Mouse (Mus musculus) gonadal fat pad, adult 2 months (tissue): ENCODE measurements around the gene Tmc5. TPM values are rescaled to one million over a fixed set of nuclear protein-coding genes. Genes with fewer than 3 reads are reported as not detected.

Experiments used
- DNase-seq: peaks from one replicate; pipeline ENCODE4 v3.0.0-alpha.2; 2012; ENCODE audit warnings: low read depth
- polyA plus RNA-seq: library from polyadenylated mRNA; depleted of rRNA; stranded (reverse); fragments of >200 nt; gene quantifications from 2 replicates; pipeline ENCODE4 v1.2.3, GENCODE M21; 2012

Gene Tmc5
- polyA plus RNA-seq, 1 experiment = 21.6 TPM

DNA sequence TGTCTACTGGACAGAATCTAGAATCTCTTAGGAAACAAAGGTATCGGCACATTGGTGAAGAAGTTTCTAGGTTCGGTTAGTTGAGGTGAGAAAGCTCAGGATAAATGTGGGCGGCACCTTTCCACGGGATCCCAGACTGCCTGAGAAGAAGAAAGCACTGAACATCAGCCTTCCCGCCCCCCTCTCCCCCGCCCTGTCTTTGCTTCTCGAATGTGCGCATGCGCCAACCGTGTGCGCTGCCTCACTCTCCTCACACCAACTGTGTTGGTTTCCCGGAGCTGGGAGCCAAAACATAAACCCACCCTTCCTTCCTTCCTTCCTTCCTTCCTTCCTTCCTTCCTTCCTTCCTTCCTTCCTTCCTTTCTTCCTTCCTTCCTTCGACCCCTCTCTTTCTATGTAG, 13.6 kb downstream of the Tmc5 start:
- no peak for DNase-seq

DNA sequence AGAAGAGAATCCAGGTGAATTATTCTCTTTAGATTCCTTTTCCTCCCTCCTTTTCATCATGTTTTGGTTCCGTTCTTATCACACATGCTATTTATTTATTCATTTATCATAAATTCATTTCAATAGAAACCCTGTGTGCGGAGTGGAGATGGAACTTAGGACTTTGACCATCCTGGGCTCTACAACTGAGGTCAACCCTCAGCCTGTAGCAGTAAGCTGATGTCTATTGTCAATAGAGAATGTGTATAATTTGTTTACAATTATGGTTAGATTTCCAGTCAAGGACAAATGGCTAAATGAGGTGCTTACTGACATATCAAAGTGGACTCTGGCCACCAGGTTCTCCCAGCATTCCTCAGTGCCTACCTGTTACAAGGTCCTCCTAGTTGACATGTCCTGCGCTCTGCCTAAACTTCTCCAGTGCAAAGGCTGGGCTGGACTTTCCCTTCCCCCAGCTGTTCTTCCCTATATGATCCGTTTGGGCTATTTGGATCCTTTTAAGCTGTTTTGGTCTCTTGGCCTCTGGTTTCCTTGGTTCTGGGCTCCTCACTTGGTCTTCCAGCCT, 14.2 kb downstream of the Tmc5 start:
- no peak for DNase-seq

DNA sequence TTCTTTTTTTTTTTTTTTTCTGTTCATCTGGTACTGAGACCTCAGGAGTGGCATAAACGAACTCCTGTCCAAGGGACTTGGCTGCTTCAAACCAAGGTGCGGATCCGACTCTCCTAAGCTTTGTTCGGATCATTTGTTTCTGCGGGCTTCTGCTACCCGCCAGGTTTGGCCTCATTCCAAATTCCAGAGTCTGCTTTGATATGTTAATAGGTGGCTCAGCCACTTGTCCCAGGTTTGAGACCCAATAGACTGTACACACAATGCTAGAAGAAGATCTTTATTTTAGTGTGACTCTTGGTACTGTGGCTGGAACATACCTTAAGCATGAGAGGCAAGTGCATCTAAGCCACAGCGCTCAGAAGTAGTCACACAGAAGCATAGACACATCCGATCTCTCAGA, 14.8 kb downstream of the Tmc5 start:
- no peak for DNase-seq

DNA sequence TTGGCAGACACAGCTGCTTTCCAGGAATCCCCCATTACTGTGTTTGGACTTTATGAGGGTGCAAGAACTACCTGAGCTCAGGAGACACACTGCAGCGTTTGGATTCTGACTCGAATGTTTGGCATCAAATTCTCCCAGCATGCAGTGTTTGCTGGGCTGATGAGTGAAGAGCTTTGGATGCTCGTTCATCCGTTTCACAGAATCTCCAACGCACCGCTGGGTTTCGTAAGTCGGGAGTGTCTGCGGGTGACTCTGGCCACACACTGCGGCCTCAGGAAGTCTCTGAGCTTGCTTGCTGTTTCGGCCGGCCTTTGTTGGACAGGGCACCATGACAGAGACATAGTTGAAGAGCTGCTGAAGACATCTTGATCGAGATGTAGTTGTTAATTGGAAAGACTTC, 17.0 kb downstream of the Tmc5 start:
- no peak for DNase-seq

DNA sequence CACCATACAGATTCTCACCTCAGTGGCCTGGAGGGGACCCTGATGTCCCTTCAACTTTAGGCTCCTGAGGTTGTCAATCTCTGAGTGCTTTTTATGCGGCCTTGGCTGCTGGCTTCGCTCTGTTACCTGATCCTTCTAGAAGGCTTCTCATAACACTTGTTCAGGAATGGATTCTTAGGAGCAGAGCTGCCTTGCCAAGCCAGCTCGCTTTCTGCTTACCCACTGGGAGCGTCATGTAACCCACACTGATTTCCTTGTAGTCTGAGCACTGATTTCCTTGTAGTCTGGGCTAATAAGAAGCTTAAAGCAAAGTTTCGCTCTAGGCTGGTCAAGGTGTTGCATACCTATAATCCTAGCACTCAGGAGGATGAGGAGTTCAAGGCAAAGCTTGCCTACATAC, 21.0 kb downstream of the Tmc5 start:
- no peak for DNase-seq

DNA sequence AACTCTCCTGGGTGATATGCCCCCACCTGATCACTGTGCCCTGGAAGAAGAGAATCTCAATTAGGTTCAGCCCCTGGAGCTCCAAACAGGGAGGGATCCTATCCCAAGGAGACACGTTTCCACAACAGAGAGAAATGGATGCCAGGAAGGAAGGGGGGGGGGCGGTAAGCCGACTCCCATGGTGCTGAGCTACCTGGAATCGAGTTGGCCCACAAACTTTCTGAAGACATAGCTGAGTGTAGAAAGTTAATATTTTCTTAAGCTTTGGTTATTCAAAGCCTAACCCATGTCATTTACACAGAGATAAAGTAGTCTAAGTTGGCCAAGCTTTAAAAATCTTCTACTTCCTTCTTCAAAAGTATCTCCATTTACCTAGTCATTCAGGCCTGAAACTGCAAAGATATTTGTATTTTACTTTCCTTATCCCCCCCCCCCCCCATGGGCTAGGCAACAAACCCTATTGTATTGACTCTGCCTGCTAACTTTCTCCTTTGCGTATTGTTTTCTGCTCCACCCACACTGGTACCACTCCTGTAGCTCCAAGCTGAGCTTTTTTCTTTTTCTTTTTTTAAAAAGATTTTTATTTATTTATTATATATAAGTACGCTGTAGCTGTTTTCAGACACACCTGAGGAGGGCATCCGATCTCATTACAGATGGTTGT, 23.3 kb downstream of the Tmc5 start:
- DNase-seq = no peak

DNA sequence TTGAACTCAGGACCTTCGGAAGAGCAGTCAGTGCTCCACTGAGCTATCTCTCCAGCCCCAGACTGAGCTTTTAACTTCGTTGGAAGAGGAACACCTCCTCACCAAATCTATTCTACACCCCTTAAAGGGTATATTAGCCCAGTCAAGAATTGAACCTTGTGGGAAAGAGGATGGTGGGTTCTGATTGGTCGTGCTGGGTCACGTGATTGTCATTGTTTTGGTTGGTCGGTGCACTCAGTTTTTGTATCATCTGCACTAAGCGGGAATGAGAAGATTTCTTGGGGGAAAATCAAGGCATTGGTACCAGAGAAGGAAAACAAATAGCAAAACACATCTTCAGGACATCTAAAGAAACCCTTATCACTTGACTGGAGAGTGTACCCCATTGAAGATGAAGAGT, 24.0 kb downstream of the Tmc5 start:
- no peak for DNase-seq

DNA sequence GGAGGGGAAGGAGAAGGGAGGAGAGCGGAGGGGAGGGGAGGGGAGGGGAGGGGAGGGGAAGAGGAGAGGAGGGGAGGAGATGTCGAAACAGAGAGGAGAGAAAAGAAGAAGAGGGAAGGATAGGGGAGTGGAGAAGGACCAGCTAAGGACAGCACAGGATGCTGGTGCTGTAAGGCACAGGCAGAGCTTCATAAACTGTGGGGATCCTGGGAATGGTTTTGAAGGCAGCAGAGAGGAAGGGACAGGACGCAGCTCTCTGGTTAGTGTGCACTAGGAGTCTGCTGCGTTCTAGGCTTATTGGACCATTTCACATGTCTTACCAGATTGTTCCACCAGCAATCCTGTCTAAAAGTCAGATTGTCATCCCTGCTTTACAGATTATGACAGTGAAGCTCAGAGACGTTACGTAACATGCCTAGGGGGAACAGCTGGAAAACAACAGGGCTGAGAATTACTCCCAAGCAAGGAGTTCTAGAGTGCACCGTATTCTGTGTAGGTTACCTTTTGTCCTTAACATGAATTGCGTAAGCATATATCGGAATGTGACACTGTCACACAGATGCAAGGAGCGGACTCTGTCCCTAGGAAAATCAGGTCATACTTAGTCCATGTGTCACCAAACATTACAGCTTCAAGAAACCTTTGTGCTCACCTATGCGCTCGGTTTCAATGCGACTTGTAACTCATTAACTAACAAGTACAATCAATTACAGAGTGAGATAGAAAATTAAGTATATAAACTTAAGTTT, 30.6 kb downstream of the Tmc5 start:
- DNase-seq = no peak

DNA sequence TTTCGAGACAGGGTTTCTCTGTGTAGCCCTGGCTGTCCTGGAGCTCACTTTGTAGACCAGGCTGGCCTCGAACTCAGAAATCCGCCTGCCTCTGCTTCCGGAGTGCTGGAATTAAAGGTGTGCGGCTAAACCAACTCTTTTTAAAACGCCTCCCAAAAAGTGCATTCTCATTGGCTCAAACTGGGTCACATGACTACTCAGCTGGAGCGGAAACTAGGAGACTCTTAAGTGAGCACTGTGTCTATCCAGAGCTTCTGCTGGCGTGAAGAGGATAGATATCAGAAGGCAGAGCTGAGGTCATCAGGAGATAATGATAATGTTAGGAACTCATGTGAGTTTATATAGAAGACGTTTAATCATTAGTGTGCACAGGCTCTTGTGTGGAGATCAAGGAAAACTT, 36.0 kb downstream of the Tmc5 start:
- DNase-seq = no peak

DNA sequence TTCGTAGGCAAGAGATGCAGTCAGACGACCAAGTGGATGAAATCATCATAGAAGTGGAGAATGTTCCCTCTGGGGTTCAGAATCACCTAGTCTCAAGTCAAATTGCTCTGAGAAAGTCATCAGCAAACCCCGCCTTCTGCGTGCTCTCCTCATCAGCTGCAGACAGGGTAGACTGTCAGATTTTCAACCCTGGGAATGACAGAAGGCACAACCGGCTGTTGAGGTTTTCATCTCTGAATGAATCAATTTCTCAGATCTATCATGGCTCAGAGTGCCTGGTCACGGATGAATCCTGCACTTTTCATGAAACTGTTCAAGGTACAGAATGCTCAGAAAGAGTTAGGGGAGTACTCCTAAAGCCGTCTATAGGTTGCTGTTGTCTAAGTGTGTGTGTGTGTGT, 36.9 kb downstream of the Tmc5 start:
- DNase-seq = no peak

DNA sequence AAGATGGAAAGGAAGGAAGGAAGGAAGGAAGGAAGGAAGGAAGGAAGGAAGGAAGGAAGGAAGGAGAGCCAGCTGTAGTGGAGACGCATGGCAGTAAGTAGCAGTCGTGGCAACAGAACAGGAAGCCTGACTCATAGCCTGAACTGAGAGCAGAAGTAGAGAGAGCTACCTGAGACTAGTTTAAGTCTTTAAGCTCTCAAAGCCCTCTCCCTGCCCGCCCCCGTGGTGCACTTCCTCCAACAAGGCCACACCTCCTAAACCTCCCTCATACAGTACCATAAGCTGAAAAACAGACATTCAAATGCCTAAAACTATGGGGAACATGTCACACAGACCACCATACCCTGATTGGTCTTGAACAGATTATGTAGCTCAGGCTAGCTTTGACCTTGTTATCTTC, 40.4 kb downstream of the Tmc5 start:
- no peak for DNase-seq

DNA sequence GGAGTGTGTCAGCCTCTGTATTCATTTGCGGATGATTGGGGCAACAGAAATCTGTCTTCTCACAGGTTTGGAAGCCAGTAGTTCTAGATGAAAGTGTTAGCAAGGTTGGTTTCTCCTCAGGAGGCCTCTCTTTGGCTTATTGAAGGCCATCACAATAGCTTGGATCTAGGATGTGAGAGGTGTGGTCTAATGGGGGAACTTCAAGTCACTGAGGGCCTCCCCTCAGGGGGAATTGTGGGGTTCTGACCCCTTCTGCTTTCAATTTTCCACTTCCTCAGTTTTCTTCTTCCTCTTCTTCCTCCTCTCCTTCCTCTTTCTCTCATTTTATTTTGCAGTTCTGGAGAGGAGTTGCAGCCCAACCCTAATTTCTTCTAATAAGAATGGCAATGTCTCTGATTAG, 49.1 kb downstream of the Tmc5 start:
- DNase-seq = no peak

DNA sequence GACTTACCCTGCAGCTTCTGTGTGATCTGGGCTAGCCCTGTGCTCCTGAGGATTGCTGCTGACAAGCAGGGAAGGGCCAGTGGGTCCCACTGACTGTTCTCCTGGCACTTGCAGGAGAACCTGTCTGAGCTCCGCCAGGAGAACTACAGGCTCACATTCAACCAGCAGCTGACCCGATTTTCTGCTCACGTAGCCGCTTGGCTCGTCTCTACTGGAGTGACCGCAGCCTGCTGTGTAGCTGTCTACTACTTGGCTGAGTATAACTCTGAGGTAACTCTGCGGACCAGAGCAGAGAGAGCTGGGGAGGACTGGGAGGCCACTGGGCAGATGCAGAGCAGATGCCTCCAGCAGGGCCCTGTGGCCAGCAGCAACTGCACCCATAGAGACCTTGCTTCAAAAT, 52.2 kb downstream of the Tmc5 start:
- DNase-seq = no peak

DNA sequence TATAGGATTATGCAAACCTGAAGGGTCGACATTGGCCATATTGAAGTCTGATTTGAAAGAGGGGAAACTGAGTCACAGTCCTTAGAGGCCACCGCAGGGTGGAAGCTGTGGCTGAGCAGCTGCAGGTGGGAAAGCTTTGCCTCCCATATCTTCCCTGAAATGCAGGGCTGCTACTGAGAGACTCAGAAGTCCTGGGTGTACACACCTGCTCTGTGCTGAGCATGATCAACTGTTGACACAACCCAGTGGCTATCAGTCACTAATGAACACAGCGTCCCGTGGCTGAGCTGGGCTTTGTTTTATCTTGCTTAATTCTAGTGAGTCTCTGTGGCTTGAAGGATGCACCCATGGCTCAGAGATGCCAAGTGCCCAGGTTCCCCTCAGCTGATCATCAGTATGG, 53.0 kb downstream of the Tmc5 start:
- DNase-seq = no peak

DNA sequence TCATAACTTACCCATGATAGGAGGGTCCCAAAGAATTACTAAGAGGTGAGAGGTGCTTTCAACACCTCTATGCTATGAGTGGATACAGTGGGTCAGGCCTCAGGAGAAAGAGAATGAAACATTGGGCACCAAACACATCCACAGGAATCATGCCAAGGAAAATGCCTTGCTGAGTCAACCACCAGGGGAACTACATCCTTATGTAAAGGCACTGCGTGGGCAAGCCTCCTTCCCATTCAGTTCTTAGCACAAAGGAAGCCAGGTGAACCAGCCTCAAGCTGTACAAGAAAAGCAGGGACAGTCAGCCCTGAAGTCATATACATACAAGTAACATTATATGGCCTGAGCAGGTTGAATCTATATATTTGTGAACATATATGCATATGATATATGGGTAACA, 53.8 kb downstream of the Tmc5 start:
- DNase-seq = no peak

DNA sequence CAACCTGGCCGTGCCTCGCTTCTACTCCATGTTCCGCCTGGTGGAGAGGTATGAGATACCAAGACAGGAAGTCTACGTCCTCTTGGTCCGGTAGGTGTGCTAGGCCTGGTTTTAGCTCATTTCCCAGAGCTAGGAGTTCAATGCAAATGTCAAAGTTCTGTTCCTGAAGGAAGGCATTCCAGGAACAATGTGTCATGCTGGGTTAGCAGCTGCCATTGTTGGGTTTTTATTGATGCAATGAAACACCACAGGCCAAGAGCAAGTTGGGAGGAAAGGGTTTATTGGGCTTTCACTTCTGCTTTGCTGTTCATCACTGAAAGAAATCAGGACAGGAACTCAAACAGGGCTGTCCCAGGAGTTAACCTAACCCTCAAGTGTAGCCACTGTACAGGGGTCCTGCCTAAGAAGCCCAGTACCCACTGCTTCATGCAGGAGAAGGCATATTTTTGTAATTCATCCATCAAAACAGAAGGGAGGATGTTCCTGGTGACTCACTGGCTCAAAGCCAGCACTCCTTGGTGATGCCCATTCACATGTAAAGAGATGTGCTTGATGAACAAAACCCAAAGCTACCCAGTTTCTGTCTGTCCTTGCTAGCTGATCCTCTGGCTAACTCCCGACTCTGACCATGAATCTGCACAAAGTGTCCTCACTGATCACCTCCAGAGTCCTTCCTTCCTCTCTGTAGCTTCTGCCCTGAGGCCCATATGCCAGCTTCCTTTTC, 55.6 kb downstream of the Tmc5 start:
- no peak for DNase-seq

DNA sequence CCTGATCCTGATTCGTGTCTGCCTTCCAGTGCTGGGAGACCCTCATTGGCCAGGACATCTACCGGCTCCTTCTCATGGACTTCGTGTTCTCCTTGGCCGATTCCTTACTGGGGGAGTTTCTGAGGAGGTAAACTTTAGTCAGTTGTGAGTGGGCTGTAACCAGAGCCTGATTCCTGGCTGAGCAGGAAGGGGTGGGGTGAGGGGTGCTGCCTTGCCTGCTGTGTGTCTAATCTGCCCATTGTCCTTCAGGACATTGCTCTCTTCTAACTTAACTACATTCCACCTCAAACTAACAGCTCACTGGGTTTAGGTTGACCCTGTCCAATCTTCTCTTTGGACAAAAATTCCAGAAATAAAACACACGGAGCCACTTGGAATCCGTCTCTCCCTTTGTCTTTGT, 59.6 kb downstream of the Tmc5 start:
- no peak for DNase-seq

DNA sequence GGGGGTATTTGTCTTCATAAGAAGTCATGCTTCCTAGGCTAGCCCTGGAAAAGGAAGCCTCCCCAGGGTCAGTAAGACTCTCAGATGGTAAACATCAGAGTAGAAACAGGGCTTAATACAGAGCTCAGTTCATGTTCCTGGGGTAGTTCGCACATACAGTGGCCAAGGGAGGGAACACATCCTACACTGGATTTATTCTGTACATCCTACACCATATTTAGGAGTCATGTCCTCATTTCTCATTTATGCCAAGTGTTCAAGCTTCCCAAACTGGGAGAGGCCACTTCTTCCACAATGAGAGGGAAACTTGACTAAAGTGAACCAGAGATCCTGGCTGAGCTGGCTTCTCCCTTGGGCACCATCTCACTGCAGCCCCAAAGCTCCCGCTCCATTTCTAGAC, 70.7 kb downstream of the Tmc5 start:
- no peak for DNase-seq

DNA sequence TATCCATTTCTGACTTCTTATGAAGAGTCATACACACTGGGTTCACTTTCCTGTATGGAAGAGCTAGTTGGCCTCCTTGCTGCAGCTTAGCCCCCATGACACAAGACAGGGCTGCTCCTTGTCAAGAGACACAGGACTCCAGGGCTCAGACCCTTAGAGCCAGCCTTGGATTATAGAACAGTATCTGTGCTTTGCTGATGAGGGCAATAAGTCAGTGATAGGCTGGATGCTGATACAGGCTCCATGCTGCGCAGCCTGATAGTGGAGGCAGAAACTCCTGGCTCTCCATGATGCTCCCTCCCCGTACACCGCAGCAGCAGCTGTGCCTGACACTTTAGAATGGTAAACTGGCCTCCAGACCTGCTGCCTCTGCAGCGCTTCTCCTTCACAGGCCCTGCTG, 73.0 kb downstream of the Tmc5 start:
- DNase-seq = no peak

DNA sequence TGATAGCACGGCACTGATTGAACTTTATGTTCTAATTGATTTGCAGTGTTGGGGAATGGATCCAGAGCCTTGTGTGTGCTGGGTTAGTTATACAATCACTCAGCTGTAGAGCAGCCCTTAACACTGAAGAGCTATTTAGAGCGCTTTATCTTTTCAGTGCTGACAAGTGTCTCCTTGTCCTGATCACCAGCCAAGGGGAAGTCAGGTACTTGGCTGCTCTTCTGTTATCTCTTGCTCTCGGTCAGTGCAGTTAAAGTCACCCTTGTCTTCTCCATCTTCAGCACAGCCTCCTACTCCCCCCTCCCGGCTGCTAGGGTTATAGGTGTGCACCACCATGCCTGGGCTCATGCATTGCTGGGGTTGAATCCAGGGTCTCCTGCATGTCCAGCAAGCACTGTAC, 79.7 kb downstream of the Tmc5 start:
- DNase-seq = no peak

DNA sequence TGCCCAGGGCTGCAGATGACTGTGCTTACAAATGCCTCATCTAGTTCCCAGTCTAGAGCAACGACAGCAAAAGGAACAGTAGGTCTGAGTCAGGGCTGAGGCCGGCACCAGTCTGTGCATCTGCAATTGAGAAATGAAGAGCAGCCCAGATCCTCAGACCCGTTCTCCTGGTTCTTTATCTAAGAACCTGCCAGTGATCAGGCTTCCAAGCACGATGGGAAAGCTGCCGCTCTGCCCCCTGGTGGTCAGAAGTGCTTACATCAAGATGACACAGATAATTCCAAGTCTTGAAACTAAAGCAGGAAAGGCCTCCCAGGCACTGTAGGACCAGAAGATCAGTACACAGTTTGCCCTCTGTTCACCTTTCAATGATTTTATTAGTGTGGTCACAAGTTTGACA, 91.1 kb downstream of the Tmc5 start:
- DNase-seq = no peak

DNA sequence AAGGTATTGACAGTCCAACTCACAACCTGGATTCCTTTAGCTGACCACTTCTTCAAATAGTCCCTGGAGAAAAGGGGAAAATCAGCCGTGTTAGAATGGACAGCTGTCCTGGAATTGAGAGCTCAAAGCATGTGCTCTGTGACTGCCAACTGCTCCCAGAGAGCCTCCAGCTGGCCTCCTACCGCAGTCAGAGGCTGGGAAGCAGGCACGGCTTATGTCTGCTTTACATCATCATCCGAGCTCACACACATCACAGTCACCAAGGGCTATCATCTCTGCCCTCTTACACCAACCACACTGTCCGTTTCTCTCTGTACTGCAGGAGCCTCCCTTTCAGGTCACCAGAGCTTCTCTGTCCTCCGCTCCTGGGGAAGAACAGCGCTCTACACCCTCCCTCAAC, 92.0 kb downstream of the Tmc5 start:
- no peak for DNase-seq

DNA sequence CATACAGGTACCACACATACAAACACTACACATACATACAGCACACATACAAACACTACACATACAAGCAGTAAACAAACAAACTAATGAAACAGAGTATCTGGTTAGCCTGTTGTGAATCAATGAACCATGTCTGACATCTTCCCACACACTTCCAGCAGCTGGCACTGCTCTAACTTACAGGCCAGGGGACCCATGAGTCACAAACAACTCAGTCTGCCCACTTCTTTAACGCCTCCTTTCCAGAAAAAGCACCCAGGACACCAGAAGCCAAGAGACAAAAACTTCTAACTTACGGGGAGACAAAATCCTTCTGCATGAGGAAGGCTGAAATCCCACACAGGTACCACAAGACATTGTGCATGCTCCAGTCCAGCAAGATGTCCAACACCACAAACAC, 94.2 kb downstream of the Tmc5 start:
- no peak for DNase-seq
